Mouse (Mus musculus): ENCODE measurements around the gene Fbxl19. TPM values are rescaled to one million over a fixed set of nuclear protein-coding genes. Genes with fewer than 3 reads are reported as not detected.

Gene Fbxl19
- total RNA-seq, 2 experiments from 2014 or later, result 1.2 to 2.0 TPM

GRCm38 (mm10) chr7:127815954-127816821, 71.8 kb downstream of the Fbxl19 start:
- peak; percentile 38 for TF ChIP-seq CTCF (IDR thresholded peaks at IDR 0.05)
- intact Hi-C loops (cut with DNase I), result no loop called here
- DNase-seq, result peak; percentile 80
- H3K27ac ChIP-seq, result peak overlapping the region; percentile 81
- H3K4me3 ChIP-seq, result peak overlapping the region; percentile 19; the same call in 1 of the 2 replicates

GRCm38 (mm10) chr7:127817053-127817452, 72.7 kb downstream of the Fbxl19 start:
- DNase-seq, result no peak
- no peak for TF ChIP-seq CTCF (IDR thresholded peaks at IDR 0.05)
- Histone ChIP-seq H3K4me3 (no peak overlapping the region), H3K27ac (peak overlapping the region; percentile 50)
- intact Hi-C loops (cut with DNase I), result no loop called here

- no peak for TF ChIP-seq CTCF (IDR thresholded peaks at IDR 0.05)
- peak; percentile 2 for DNase-seq
- peak overlapping the region; percentile 50 for H3K27ac ChIP-seq
- H3K4me3 ChIP-seq, result no peak overlapping the region
- intact Hi-C loops (cut with DNase I), result no loop called here
Observed at GRCm38 (mm10) chr7:127817776-127818175, 73.4 kb downstream of the Fbxl19 start.

Small RNA genes within 50 kb of the gene (microRNA-seq; reads per million reads assigned to microRNA genes)
- not detected for gene Mir762

Other genes with a start within 250 kb of the Fbxl19 start
- 10 to 100 TPM; 47.5 to 50.4 TPM for gene Srcap, start 232.6 kb upstream of the Fbxl19 start, total RNA-seq (2021)
- gene Gm42715, start 225.0 kb upstream of the Fbxl19 start, total RNA-seq (2021), result 1 to 10 TPM; 5.3 to 5.5 TPM
- gene Tmem265, start 183.2 kb upstream of the Fbxl19 start, total RNA-seq (2021), result not detected
- 10 to 100 TPM in 1 of 2 experiments, 1 to 10 TPM in 1; 8.3 to 10.8 TPM for gene Phkg2, start 171.2 kb upstream of the Fbxl19 start, total RNA-seq (2021)
- gene Ccdc189, start 155.9 kb upstream of the Fbxl19 start, total RNA-seq (2021), result 1 to 10 TPM; 1.7 to 2.4 TPM
- 10 to 100 TPM; 33.3 to 34.6 TPM for gene Rnf40, start 155.8 kb upstream of the Fbxl19 start, total RNA-seq (2021)
- 1 to 10 TPM; 9.3 TPM for gene Zfp629, start 128.7 kb upstream of the Fbxl19 start, total RNA-seq (2021)
- gene Bcl7c, start 35.6 kb upstream of the Fbxl19 start, total RNA-seq (2021), result 10 to 100 TPM; 26.7 to 32.9 TPM
- 10 to 100 TPM; 16.8 to 18.1 TPM for gene Ctf1, start 31.8 kb upstream of the Fbxl19 start, total RNA-seq (2021)
- not detected for gene Ctf2, start 12.4 kb upstream of the Fbxl19 start, total RNA-seq (2021)
- gene Orai3, start 25.3 kb downstream of the Fbxl19 start, total RNA-seq (2021), result 10 to 100 TPM; 10.1 to 11.7 TPM
- 10 to 100 TPM; 15.3 to 20.8 TPM for gene Setd1a, start 32.1 kb downstream of the Fbxl19 start, total RNA-seq (2021)
- gene Gm49388, start 41.1 kb downstream of the Fbxl19 start, total RNA-seq (2021), result 1 to 10 TPM; 1.9 to 2.1 TPM
- 1 to 10 TPM; 4.7 to 6.2 TPM for gene Hsd3b7, start 56.1 kb downstream of the Fbxl19 start, total RNA-seq (2021)
- 10 to 100 TPM; 55.4 to 59.0 TPM for gene Stx4a, start 79.8 kb downstream of the Fbxl19 start, total RNA-seq (2021)
- 1 to 10 TPM; 1.0 TPM for gene Stx1b, start 80.0 kb downstream of the Fbxl19 start, total RNA-seq (2021)
- 10 to 100 TPM; 11.8 to 15.4 TPM for gene Zfp646, start 131.7 kb downstream of the Fbxl19 start, total RNA-seq (2021)
- gene Zfp668, start 132.3 kb downstream of the Fbxl19 start, total RNA-seq (2021), result 1 to 10 TPM; 3.3 to 5.0 TPM
- gene Prss53, start 146.4 kb downstream of the Fbxl19 start, total RNA-seq (2021), result 1 to 10 TPM; 1.2 to 2.0 TPM
- gene Gm21974, start 150.9 kb downstream of the Fbxl19 start, total RNA-seq (2021), result not detected
- 10 to 100 TPM in 1 of 2 experiments, 1 to 10 TPM in 1; 9.2 to 12.6 TPM for gene Vkorc1, start 151.1 kb downstream of the Fbxl19 start, total RNA-seq (2021)
- 100 to 1,000 TPM; 169 to 177 TPM for gene Bckdk, start 159.5 kb downstream of the Fbxl19 start, total RNA-seq (2021)
- gene Kat8, start 168.0 kb downstream of the Fbxl19 start, total RNA-seq (2021), result 10 to 100 TPM; 24.3 to 26.6 TPM
- not detected for gene Prss8, start 185.6 kb downstream of the Fbxl19 start, total RNA-seq (2021)
- gene Prss36, start 202.2 kb downstream of the Fbxl19 start, total RNA-seq (2021), result 1 to 10 TPM; 6.0 to 7.1 TPM
- gene Fus, start 222.9 kb downstream of the Fbxl19 start, total RNA-seq (2021), result 10 to 100 TPM; 77.8 to 99.5 TPM
- under 1 TPM; 0.38 to 0.89 TPM for gene Pycard, start 249.3 kb downstream of the Fbxl19 start, total RNA-seq (2021)

Measured in gastrocnemius, adult 2 months (tissue).